Comparison of ENCODE assay signal across 22 mouse cellular contexts in genomic region chr12:102700453-102700852, GRCm38 (mm10). TPM values are rescaled to one million over a fixed set of nuclear protein-coding genes. Genes with fewer than 3 reads are reported as not detected.
DNase-seq lines count a peak whose midpoint lies in the region; ATAC-seq and TF ChIP-seq lines count a peak whose summit lies in the region.
"Had no signal": no experiment of that assay in that cellular context is flagged by ENCODE, and none has a peak within 500 bp of the region (broad histone marks: within the 10 kb centered on the region; RNA-seq: fewer than 3 reads in every experiment).

No protein-coding gene starts in this region.

- H3K9ac ChIP-seq in hindbrain, postnatal 0 days (replicated peaks; ENCODE audit: low read length) = no peak overlapping the region
- H3K9ac ChIP-seq: lung, embryonic 15.5 days had no signal

- peak overlapping the region; percentile 29; the same call in 1 of the 2 replicates for H3K27ac ChIP-seq in left cerebral cortex, adult 2 months
- peak overlapping the region; percentile 48; the same call in 1 of the 2 replicates for H3K27ac ChIP-seq in hindbrain, postnatal 0 days
- H3K27ac ChIP-seq: heart, adult 2 months; lung, embryonic 15.5 days had no signal

- 62% methylated on average over 12 of the region's 12 CpGs for WGBS in hindbrain, postnatal 0 days

- H3K4me1 ChIP-seq in hindbrain, postnatal 0 days (ENCODE audit: insufficient read depth, low read length) = peaks cover 28% of the 10 kb centered on the region

- no peaks in the 10 kb centered on the region for H3K27me3 ChIP-seq in hindbrain, postnatal 0 days (ENCODE audit: insufficient read depth, low read length)
- H3K27me3 ChIP-seq: lung, embryonic 15.5 days; Patski had no signal

- no peaks in the 10 kb centered on the region for H3K9me3 ChIP-seq in hindbrain, postnatal 0 days (ENCODE audit: low read length)
- H3K9me3 ChIP-seq: lung, embryonic 15.5 days had no signal

- no peak for ATAC-seq in hindbrain, postnatal 0 days
- ATAC-seq: Patski had no signal

- H3K36me3 ChIP-seq in hindbrain, postnatal 0 days (ENCODE audit: insufficient read depth, low read length) = no peaks in the 10 kb centered on the region
- H3K36me3 ChIP-seq: lung, embryonic 15.5 days had no signal

- no peak for TF ChIP-seq POLR2A in brain, embryonic 14.5 days (IDR thresholded peaks at IDR 0.05; ENCODE audit: borderline replicate concordance, extremely low read depth, insufficient read depth, insufficient read length, poor library complexity, severe bottlenecking)

- DNase-seq in heart, adult 11 months = peak; percentile 82
- DNase-seq in heart, postnatal 36 days = no peak
- DNase-seq in left cerebral cortex, adult 2 months (ENCODE audit: extremely low spot score in 1 of 2, low spot score in 2 of 2) = no peak
- DNase-seq in left cerebral cortex, postnatal 36 days (ENCODE audit: low spot score in 2 of 2) = no peak
- DNase-seq in brain, embryonic 14.5 days (ENCODE audit: low read depth) = peak; percentile 53
- no peak for DNase-seq in hindbrain, postnatal 0 days (ENCODE audit: low spot score)
- no peak for DNase-seq in retina, postnatal 1 day
- DNase-seq in lung, postnatal 10 days = no peak
- DNase-seq: cerebellum, adult 11 months; cerebellum, postnatal 25 days; heart, adult 2 months; kidney, adult 18-20 months; right cerebral cortex, postnatal 4 days; thymus, adult 18-20 months had no signal

- no peak overlapping the region for H3K4me3 ChIP-seq in left cerebral cortex, adult 2 months
- no peak overlapping the region for H3K4me3 ChIP-seq in hindbrain, postnatal 0 days (ENCODE audit: low read length)
- H3K4me3 ChIP-seq: heart, adult 2 months; lung, embryonic 15.5 days had no signal

- intact Hi-C loops in heart, postnatal 36 days (cut with DNase I) = no loop called here
- intact Hi-C loops in left cerebral cortex, adult 2 months (cut with DNase I) = loop anchor here (5.0 kb wide), 1 partner anchor 173 kb away; no protein-coding TSS in a partner anchor
- intact Hi-C loops in left cerebral cortex, postnatal 36 days (cut with DNase I) = loop anchor here (5.0 kb wide), 1 partner anchor 68 kb away; no protein-coding TSS in a partner anchor

- no peak; the same call in 1 of the 2 replicates for TF ChIP-seq CTCF in left cerebral cortex, adult 2 months (IDR thresholded peaks at IDR 0.05)
- no peak for TF ChIP-seq CTCF in brain, embryonic 14.5 days (IDR thresholded peaks at IDR 0.05; ENCODE audit: borderline replicate concordance, extremely low read depth, insufficient read depth, insufficient read length)
- TF ChIP-seq CTCF in hindbrain, postnatal 0 days (IDR thresholded peaks at IDR 0.05; ENCODE audit: low read depth) = 0 out of 2 replicates have a peak, but pooled peaks have one; percentile 24

- no peak overlapping the region for H3K4me2 ChIP-seq in hindbrain, postnatal 0 days (ENCODE audit: low read depth, low read length)
- H3K4me2 ChIP-seq: liver, embryonic 11.5 days; lung, embryonic 15.5 days had no signal

RNA-seq across cellular contexts. Expression of gene Itpk1, which starts 4.3 kb away (rescaled TPM):
- total RNA-seq in heart, postnatal 36 days (2021) = 1 to 10 TPM; 6.8 to 8.8 TPM
- total RNA-seq in left cerebral cortex, adult 2 months (2021) = 10 to 100 TPM; 52.3 to 54.9 TPM
- 10 to 100 TPM; 57.6 to 66.4 TPM for total RNA-seq in left cerebral cortex, postnatal 36 days (2021)
- polyA plus RNA-seq in brain, embryonic 14.5 days (2012; rRNA removed) = 32.3 and 34.0 TPM in 2 replicates
- 69.0 and 73.9 TPM in 2 replicates for total RNA-seq in hindbrain, postnatal 0 days (2014; rRNA removed)
- 34.1 and 35.7 TPM in 2 replicates for polyA plus RNA-seq in hindbrain, postnatal 0 days (2015; fragmentation: Nextera tagmentation; extraction: Ambion mirVana)

RNA-seq across cellular contexts. Expression of gene Moap1, which starts 43.0 kb away (rescaled TPM):
- total RNA-seq in heart, postnatal 36 days (2021) = 1 to 10 TPM; 7.6 to 7.7 TPM
- 10 to 100 TPM; 24.4 to 33.8 TPM for total RNA-seq in left cerebral cortex, adult 2 months (2021)
- total RNA-seq in left cerebral cortex, postnatal 36 days (2021) = 10 to 100 TPM; 28.9 to 30.6 TPM
- polyA plus RNA-seq in brain, embryonic 14.5 days (2012; rRNA removed) = 9.3 and 11.6 TPM in 2 replicates
- total RNA-seq in hindbrain, postnatal 0 days (2014; rRNA removed) = 13.9 and 20.7 TPM in 2 replicates
- polyA plus RNA-seq in hindbrain, postnatal 0 days (2015; fragmentation: Nextera tagmentation; extraction: Ambion mirVana) = 62.3 and 64.9 TPM in 2 replicates

RNA-seq across cellular contexts. Expression of gene Tmem251, which starts 43.1 kb away (rescaled TPM):
- total RNA-seq in heart, postnatal 36 days (2021) = 1 to 10 TPM; 3.7 to 3.9 TPM
- 1 to 10 TPM; 5.6 to 5.7 TPM for total RNA-seq in left cerebral cortex, adult 2 months (2021)
- 1 to 10 TPM; 5.4 TPM for total RNA-seq in left cerebral cortex, postnatal 36 days (2021)
- 4.9 and 5.0 TPM in 2 replicates for polyA plus RNA-seq in brain, embryonic 14.5 days (2012; rRNA removed)
- 4.3 and 7.1 TPM in 2 replicates for total RNA-seq in hindbrain, postnatal 0 days (2014; rRNA removed)
- 11.2 and 12.2 TPM in 2 replicates for polyA plus RNA-seq in hindbrain, postnatal 0 days (2015; fragmentation: Nextera tagmentation; extraction: Ambion mirVana)

RNA-seq across cellular contexts. Expression of gene Gm28051, which starts 57.1 kb away (rescaled TPM):
- not detected for total RNA-seq in heart, postnatal 36 days (2021)
- not detected for total RNA-seq in left cerebral cortex, adult 2 months (2021)
- not detected for total RNA-seq in left cerebral cortex, postnatal 36 days (2021)
- polyA plus RNA-seq in brain, embryonic 14.5 days (2012; rRNA removed) = not detected in 2 replicates
- total RNA-seq in hindbrain, postnatal 0 days (2014; rRNA removed) = not detected in 2 replicates
- not detected in 2 replicates for polyA plus RNA-seq in hindbrain, postnatal 0 days (2015; fragmentation: Nextera tagmentation; extraction: Ambion mirVana)
- total RNA-seq: gastrocnemius, adult 8-10 months; heart, adult 2 months; megakaryocyte-erythroid progenitor cell, adult 5-6 weeks had no signal
- polyA plus RNA-seq: embryonic facial prominence, embryonic 14.5 days; heart, adult 2 months; heart, postnatal 0 days; large intestine, adult 2 months; liver, embryonic 11.5 days; lung, embryonic 15.5 days; Patski had no signal

RNA-seq across cellular contexts. Expression of gene Gon7, which starts 57.1 kb away (rescaled TPM):
- 1 to 10 TPM; 9.3 to 9.4 TPM for total RNA-seq in heart, postnatal 36 days (2021)
- total RNA-seq in left cerebral cortex, adult 2 months (2021) = 10 to 100 TPM; 15.8 to 18.1 TPM
- total RNA-seq in left cerebral cortex, postnatal 36 days (2021) = 10 to 100 TPM; 12.7 to 14.5 TPM
- 21.9 and 24.1 TPM in 2 replicates for polyA plus RNA-seq in brain, embryonic 14.5 days (2012; rRNA removed)
- 10.2 and 10.8 TPM in 2 replicates for total RNA-seq in hindbrain, postnatal 0 days (2014; rRNA removed)
- 31.4 and 33.9 TPM in 2 replicates for polyA plus RNA-seq in hindbrain, postnatal 0 days (2015; fragmentation: Nextera tagmentation; extraction: Ambion mirVana)

Comparison
In these comparisons a context has a peak if more than half of its experiments do, and no peak if none do; other contexts are left out.
1. DNase-seq: peak in heart, adult 11 months (single experiment) and brain, embryonic 14.5 days (single experiment); none in heart, postnatal 36 days (0 of 2), left cerebral cortex, adult 2 months (0 of 2), left cerebral cortex, postnatal 36 days (0 of 2), hindbrain, postnatal 0 days (single experiment), retina, postnatal 1 day (single experiment) and lung, postnatal 10 days (single experiment).